Comparison of ENCODE assay signal across 8 mouse cellular contexts in the genomic region with DNA sequence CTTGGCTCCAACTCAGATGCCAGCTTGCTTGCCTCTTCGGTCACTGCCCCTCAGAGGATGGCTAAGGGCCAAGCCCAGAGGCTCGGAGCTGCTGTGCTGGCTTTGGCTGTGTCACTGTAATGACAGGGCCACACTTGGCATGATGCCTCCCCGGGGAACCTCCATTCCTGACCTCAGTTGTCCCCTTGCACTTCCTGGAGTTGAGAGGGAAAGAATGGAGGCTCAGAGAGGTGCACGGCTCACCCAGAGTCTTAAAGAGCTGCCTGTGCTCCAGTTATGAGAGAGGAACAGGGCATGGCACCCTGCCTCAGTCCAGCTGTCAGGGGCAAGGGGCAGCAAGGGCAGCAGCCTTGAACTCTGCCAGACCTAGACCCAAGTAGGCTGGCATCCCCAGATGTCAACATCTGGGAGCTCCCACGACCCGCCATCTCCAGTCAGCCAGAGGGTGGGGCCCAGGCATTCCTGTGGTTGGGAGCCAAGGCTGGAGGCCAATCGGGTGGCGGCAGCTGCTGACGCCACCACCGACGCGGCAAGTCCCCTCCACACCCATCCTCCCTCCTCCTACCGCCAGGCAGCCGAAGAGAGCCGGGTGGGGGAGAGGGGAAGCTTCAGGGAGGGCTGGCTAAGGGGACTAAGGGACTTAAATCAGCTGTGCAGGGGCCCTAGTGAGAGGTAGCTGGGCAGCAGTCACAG. TPM values are rescaled to one million over a fixed set of nuclear protein-coding genes. Genes with fewer than 3 reads are reported as not detected.
DNase-seq lines count a peak whose midpoint lies in the region; ATAC-seq lines count a peak whose summit lies in the region.

No protein-coding gene starts in this region.

- peak; percentile 95 for DNase-seq in NIH3T3 (ENCODE audit: low read depth)
- peak; percentile 87 to 91 for DNase-seq in cerebellum, postnatal 10 days
- peak; percentile 57 to 79 for DNase-seq in frontal cortex, adult 2 months (ENCODE audit: extremely low spot score in 1 of 2, low spot score in 1 of 2)
- DNase-seq in layer of hippocampus, postnatal 10 days (ENCODE audit: low spot score in 2 of 2) = peak; percentile 69 to 79
- peak; percentile 66 for DNase-seq in retina, embryonic 14.5 days (ENCODE audit: low spot score)
- DNase-seq in c-Kit-positive CD71-positive TER-119-positive erythroid progenitor cells, embryonic 14.5 days (ENCODE audit: low spot score) = no peak

- peak overlapping the region; percentile 91 for H3K27ac ChIP-seq in lung, embryonic 16.5 days (ENCODE audit: low read length)

- H3K27me3 ChIP-seq in lung, embryonic 16.5 days (ENCODE audit: control insufficient read depth, insufficient read depth, low read depth, low read length) = no peaks in the 10 kb centered on the region

- H3K36me3 ChIP-seq in lung, embryonic 16.5 days (ENCODE audit: control insufficient read depth, insufficient read depth, low read length) = peaks cover 21% of the 10 kb centered on the region

- peak overlapping the region; percentile 69 for H3K9ac ChIP-seq in lung, embryonic 16.5 days (ENCODE audit: low read length)

- no peaks in the 10 kb centered on the region for H3K9me3 ChIP-seq in lung, embryonic 16.5 days (ENCODE audit: control insufficient read depth, low read length)

- ATAC-seq in hematopoietic stem cell, adult 5-6 weeks (replicated peaks in 1 of 2; ENCODE audit: insufficient read depth in 1 of 2, low FRiP score in 2 of 2, low TSS enrichment in 1 of 2, low read depth in 1 of 2, poor library complexity in 2 of 2, severe bottlenecking in 2 of 2) = peak; percentile 65 to 73
- peak; percentile 92 for ATAC-seq in lung, embryonic 16.5 days (ENCODE audit: low read depth)

- H3K4me1 ChIP-seq in lung, embryonic 16.5 days (replicated peaks; ENCODE audit: control insufficient read depth, insufficient read depth, low read length) = peaks cover 24% of the 10 kb centered on the region

- peak overlapping the region; percentile 71 for H3K4me2 ChIP-seq in lung, embryonic 16.5 days (ENCODE audit: low read depth, low read length)

- peak overlapping the region; percentile 51 for H3K4me3 ChIP-seq in lung, embryonic 16.5 days (ENCODE audit: low read length)

- 11% methylated on average over 13 of the region's 15 CpGs for WGBS in lung, embryonic 16.5 days

RNA-seq across cellular contexts. Expression of gene Arhgap23, which starts 34.4 kb away (rescaled TPM):
- polyA plus RNA-seq in frontal cortex, adult 2 months (2012; rRNA removed) = 53.4 and 64.2 TPM in 2 replicates
- 7.3 and 11.4 TPM in 2 replicates for total RNA-seq in hematopoietic stem cell, adult 5-6 weeks (2017)
- total RNA-seq in layer of hippocampus, postnatal 10 days (2021) = 10 to 100 TPM; 73.3 to 77.4 TPM
- polyA plus RNA-seq in lung, embryonic 16.5 days (2015; fragmentation: Nextera tagmentation; extraction: Ambion mirVana) = 5.2 and 5.4 TPM in 2 replicates

RNA-seq across cellular contexts. Expression of gene 4933428G20Rik, which starts 50.4 kb away (rescaled TPM):
- 0.13 and 0.24 TPM in 2 replicates for polyA plus RNA-seq in frontal cortex, adult 2 months (2012; rRNA removed)
- total RNA-seq in hematopoietic stem cell, adult 5-6 weeks (2017) = not detected in 2 replicates
- total RNA-seq in layer of hippocampus, postnatal 10 days (2021) = under 1 TPM in 1 of 2 experiments, not detected in 1; 0.22 TPM
- 0.74 and 0.87 TPM in 2 replicates for polyA plus RNA-seq in lung, embryonic 16.5 days (2015; fragmentation: Nextera tagmentation; extraction: Ambion mirVana)
